Mouse (Mus musculus) neural tube, embryonic 11.5 days (tissue): ENCODE data around the gene Tnrc6b. TPM values are rescaled to one million over a fixed set of nuclear protein-coding genes. Genes with fewer than 3 reads are reported as not detected.

ENCODE experiments used
- ATAC-seq: fragments of 200-750 bp; cut with Nextera tagmentation; 2 replicates; pipeline ENCODE4 v1.8.0; 2017; ENCODE audit warnings: moderate number of reproducible peaks, mild to moderate bottlenecking, moderate TSS enrichment, moderate library complexity; ENCODE audit not compliant: insufficient read depth, low FRiP score, low TSS enrichment
- DNase-seq: peaks from one replicate; pipeline ENCODE4 v3.0.0-alpha.2; 2015; ENCODE audit warnings: low spot score
- H3K27ac ChIP-seq: fragments of 300-500 bp; sonication (generic); 2 replicates; pipeline ENCODE4 v1.5.1; 2014; ENCODE audit warnings: low read depth, mild to moderate bottlenecking, low read length
- H3K27me3 ChIP-seq: fragments of 300-500 bp; sonication (generic); 2 replicates; pipeline ENCODE4 v1.6.1; 2014; ENCODE audit warnings: mild to moderate bottlenecking, low read length, mixed read lengths; ENCODE audit not compliant: control insufficient read depth, insufficient read depth
- H3K36me3 ChIP-seq: fragments of 300-500 bp; sonication (generic); 2 replicates; pipeline ENCODE4 v1.6.1; 2014; ENCODE audit warnings: mild to moderate bottlenecking, low read length, moderate library complexity, mixed read lengths; ENCODE audit not compliant: control insufficient read depth, insufficient read depth
- H3K4me1 ChIP-seq: fragments of 300-500 bp; sonication (generic); 2 replicates; pipeline ENCODE4 v1.6.1; 2014; ENCODE audit warnings: low read length, mixed read lengths; ENCODE audit not compliant: control insufficient read depth, insufficient read depth
- H3K4me2 ChIP-seq: fragments of 300-500 bp; sonication (generic); 2 replicates; pipeline ENCODE4 v1.6.1; 2014; ENCODE audit warnings: low read depth, mild to moderate bottlenecking, moderate library complexity
- H3K4me3 ChIP-seq: fragments of 300-500 bp; sonication (generic); 2 replicates; pipeline ENCODE4 v1.5.1; 2014; ENCODE audit warnings: low read depth, low read length
- H3K9ac ChIP-seq: fragments of 300-500 bp; sonication (generic); 2 replicates; pipeline ENCODE4 v1.6.1; 2014; ENCODE audit warnings: mild to moderate bottlenecking, low read length
- H3K9me3 ChIP-seq: fragments of 300-500 bp; sonication (generic); 2 replicates; pipeline ENCODE4 v1.6.1; 2016; ENCODE audit warnings: low read length; ENCODE audit not compliant: control insufficient read depth
- WGBS: fragments of 180-500 bp; shearing (Covaris S2); extraction: QIAGEN DNeasy Blood & Tissue Kit; methylation state at CpG from one replicate; pipeline ENCODE4 v1.1.7; 2014; 5-methylcytosine and 5-hydroxymethylcytosine counted together
- polyA plus RNA-seq: library from polyadenylated mRNA; unstranded; fragments of >200 nt; fragmentation: Nextera tagmentation; extraction: Ambion mirVana; gene quantifications from 2 replicates; pipeline ENCODE4 v1.2.1, GENCODE M21; 2014

The Tnrc6b gene
- polyA plus RNA-seq, 1 experiment from 2014 or later, result 16.1 TPM

DNA sequence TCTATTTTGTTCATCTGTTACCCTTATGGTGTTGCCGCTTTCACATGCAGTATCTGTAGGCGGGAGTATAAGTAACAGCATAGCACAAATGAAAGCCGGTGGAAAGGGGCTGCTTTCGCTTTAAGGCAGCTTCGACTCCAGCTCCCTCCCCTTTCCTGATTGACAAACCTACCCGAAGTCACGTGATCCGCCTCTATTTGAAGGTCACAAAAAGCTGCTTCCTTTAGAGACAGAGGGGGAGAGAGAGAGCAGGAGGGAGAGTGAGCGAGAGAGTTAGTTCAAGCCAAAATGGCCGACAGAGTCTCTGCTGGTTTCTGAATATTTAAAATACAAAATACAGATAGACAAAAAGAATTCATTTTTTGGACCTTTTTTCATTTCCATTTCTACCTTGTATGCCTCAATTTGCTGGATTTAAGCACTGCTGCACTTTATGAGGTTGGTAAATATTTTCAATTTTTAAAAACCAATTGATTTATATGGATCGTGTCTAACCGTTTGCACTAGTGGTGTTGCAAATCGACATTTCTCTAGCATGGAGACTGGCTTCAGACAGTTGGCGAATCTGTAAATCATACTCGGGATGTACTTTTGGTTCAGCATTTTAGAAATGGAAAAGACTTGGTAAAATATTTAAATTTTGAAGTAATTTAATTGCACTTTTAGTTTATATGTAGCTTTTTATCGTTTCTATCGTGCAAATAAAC lies 87.4 kb downstream of the Tnrc6b start:
- Histone ChIP-seq H3K27me3 (no peaks in the 10 kb centered on the region), H3K9me3 (no peaks in the 10 kb centered on the region), H3K36me3 (no peaks in the 10 kb centered on the region), H3K27ac (peak overlapping the region; percentile 87), H3K4me2 (peak overlapping the region; percentile 55), H3K9ac (peak overlapping the region; percentile 78), H3K4me1 (peaks cover 13% of the 10 kb centered on the region), H3K4me3 (peak overlapping the region; percentile 60)
- ATAC-seq (peak; percentile 79), DNase-seq (peak; percentile 89)
- under 1% methylated on average over 17 of the region's 17 CpGs for WGBS

DNA sequence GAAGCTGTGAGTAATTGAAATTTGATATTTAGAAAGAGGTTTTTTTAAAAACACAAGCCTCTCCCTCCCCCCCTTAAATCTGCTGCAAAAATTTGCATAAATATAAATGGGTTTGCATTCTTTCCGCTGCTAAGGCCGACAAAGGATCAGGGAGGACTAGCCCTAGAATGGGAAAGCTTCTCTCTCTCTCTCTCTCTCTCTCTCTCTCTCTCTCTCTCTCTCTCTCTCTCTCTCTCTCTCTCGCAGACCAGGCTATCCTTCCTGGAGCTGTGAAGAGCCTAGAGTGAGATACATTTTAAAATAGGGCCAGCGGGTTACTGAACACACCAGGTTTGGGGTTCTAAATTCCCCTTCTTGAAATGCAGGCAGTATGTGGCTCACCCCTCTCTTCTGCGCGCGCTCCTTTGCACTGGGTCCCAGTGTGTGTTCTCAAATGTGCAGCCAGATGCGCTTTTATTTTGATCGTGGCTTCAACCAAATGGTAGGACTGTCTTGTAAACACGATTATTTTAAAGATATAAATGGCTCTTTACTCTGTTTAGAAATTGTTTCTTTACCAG lies 88.0 kb downstream of the Tnrc6b start:
- H3K4me2 ChIP-seq, result peak overlapping the region; percentile 60
- no peaks in the 10 kb centered on the region for H3K36me3 ChIP-seq
- WGBS, result 1% methylated on average over 10 of the region's 10 CpGs
- ATAC-seq (peak; percentile 54; the same call in 1 of the 2 replicates), DNase-seq (peak; percentile 73)
- H3K27ac ChIP-seq, result peak overlapping the region; percentile 87
- peaks cover 13% of the 10 kb centered on the region for H3K4me1 ChIP-seq
- H3K9me3 ChIP-seq, result no peaks in the 10 kb centered on the region
- H3K4me3 ChIP-seq, result peak overlapping the region; percentile 60
- no peaks in the 10 kb centered on the region for H3K27me3 ChIP-seq
- H3K9ac ChIP-seq, result peak overlapping the region; percentile 78

DNA sequence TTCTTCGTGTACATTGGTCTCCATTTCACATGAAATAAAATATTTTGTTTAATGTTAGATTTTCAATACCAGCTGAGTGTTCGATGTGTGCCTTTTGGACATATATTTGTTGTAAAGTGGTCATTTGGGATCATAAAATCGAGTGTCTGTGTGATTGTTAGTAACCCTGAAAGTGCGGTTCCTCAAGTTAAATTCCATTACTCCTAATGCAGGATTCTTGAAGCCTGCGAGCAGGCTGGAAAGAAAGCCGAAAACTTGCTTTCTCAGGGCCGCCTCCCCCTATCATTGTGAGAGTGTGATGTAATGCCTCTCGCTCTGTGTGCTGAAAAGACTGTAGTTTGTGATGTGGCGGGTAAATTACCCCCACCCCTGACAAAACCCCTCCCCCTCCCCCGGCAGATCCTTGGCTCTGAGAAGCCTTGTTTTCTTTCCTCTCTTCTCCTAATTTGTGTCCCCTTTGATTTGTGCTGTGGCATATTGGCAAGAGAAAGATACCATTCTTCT lies 88.6 kb downstream of the Tnrc6b start:
- H3K36me3 ChIP-seq, result no peaks in the 10 kb centered on the region
- H3K27me3 ChIP-seq, result no peaks in the 10 kb centered on the region
- peak; percentile 62 for ATAC-seq
- H3K9me3 ChIP-seq, result no peaks in the 10 kb centered on the region
- peak overlapping the region; percentile 78 for H3K9ac ChIP-seq
- DNase-seq, result peak; percentile 73
- peak overlapping the region; percentile 60 for H3K4me3 ChIP-seq
- peaks cover 15% of the 10 kb centered on the region for H3K4me1 ChIP-seq
- 1% methylated on average over 10 of the region's 10 CpGs for whole genome bisulfite sequencing
- H3K27ac ChIP-seq, result peak overlapping the region; percentile 87
- H3K4me2 ChIP-seq, result peak overlapping the region; percentile 60

DNA sequence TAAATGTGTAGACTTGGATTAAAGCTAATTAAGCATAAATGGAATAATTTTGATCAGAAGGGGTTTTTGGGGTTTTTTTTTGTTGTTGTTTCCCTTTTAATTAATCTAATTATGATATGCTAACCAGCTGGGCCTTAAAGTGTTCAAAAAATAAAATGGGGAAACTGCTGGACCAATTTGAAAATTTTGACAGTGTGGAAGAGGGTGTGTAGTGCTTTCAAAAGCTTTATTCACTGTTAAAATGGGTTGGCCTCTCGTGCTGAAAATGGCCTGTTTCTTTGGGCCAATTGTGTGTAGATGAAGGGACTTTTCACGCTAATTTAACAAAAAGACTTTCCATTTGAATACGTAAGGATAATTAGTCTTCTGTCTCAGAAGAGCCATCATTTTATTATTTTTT lies 89.1 kb downstream of the Tnrc6b start:
- ATAC-seq (no peak), DNase-seq (no peak)
- Histone ChIP-seq H3K9ac (no peak overlapping the region), H3K27me3 (no peaks in the 10 kb centered on the region), H3K4me3 (peak overlapping the region; percentile 60), H3K36me3 (no peaks in the 10 kb centered on the region), H3K27ac (no peak overlapping the region), H3K9me3 (no peaks in the 10 kb centered on the region), H3K4me2 (peak overlapping the region; percentile 60), H3K4me1 (peaks cover 15% of the 10 kb centered on the region)
- WGBS, result 8% methylated on average over 3 of the region's 3 CpGs

DNA sequence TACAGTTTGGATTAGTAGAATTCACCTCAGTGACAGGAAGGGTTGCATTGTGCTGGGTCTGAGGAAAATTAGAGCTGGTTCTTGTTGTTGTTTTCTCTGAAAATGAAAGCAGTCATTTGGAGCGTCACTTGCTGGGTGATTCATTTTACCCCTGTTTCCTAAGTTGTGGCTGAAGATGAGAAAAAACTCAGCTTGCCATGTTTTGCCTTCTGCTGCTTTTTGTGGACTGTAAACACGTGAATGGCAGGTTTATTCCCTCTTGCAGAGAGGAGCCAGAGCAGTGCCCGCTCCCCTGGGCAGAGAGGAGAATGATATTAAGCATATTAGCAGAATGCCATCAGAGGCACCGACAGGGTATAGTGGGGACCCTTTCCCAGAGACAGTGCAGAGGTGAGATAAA lies 89.7 kb downstream of the Tnrc6b start:
- Histone ChIP-seq H3K9me3 (no peaks in the 10 kb centered on the region), H3K4me1 (peaks cover 15% of the 10 kb centered on the region), H3K27me3 (no peaks in the 10 kb centered on the region), H3K27ac (no peak overlapping the region), H3K9ac (peak overlapping the region; percentile 45; the same call in 1 of the 2 replicates), H3K4me2 (peak overlapping the region; percentile 60), H3K36me3 (no peaks in the 10 kb centered on the region), H3K4me3 (peak overlapping the region; percentile 60)
- DNase-seq (no peak), ATAC-seq (no peak)
- WGBS, result 16% methylated on average over 4 of the region's 4 CpGs

DNA sequence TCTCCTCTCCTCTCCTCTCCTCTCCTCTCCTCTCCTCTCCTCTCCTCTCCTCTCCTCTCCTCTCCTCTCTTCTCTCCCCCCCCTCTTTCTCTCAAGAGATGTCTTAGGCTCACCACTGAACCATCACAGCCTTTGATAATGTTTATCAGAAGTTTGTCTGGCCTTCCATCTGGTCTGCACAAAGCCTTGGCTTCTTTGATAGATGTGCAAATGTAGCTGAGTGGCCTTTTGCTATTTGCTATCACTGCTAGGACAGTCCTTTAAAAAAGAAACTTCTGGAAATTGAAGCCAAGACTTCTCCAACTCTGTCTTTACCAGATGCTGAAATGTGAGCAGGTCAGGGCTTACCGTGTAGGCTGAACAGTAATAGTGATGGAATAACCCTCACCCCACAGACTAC lies 90.5 kb downstream of the Tnrc6b start:
- Histone ChIP-seq H3K4me3 (0 out of 2 replicates have a peak overlapping the region, but pooled peaks have one; percentile 8), H3K36me3 (no peaks in the 10 kb centered on the region), H3K27me3 (no peaks in the 10 kb centered on the region), H3K4me1 (peaks cover 15% of the 10 kb centered on the region), H3K9me3 (no peaks in the 10 kb centered on the region), H3K4me2 (peak overlapping the region; percentile 5; the same call in 1 of the 2 replicates), H3K27ac (no peak overlapping the region), H3K9ac (no peak overlapping the region)
- ATAC-seq (no peak), DNase-seq (no peak)
- 36% methylated on average over 1 of the region's 1 CpGs for WGBS

DNA sequence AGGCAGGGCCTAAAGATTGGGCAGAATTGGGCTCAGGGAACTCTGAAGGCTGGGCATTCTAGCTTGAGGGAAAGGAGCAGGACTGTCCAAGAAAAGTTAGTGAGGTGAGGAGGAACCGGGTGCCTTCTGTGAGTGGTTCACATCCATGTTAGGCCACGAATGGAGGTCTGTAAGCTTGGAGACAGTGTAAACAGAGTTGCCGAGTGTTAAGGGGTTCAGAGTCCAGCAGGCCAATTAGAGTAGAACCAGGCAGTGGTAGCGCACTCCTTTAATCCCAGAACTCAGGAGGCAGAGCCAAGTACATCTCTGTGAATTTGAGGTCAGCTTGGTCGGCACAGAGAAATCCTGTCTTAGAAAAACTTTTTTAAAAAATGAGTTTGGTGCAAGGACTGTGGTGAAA lies 96.0 kb downstream of the Tnrc6b start:
- no peak overlapping the region for H3K9ac ChIP-seq
- H3K4me2 ChIP-seq, result no peak overlapping the region
- 89% methylated on average over 5 of the region's 5 CpGs for WGBS
- H3K36me3 ChIP-seq, result no peaks in the 10 kb centered on the region
- 0 out of 2 replicates have a peak, but pooled peaks cover 2% of the 10 kb centered on the region for H3K4me1 ChIP-seq
- ATAC-seq, result no peak
- no peak overlapping the region for H3K27ac ChIP-seq
- no peaks in the 10 kb centered on the region for H3K9me3 ChIP-seq
- no peaks in the 10 kb centered on the region for H3K27me3 ChIP-seq
- no peak overlapping the region for H3K4me3 ChIP-seq
- DNase-seq, result no peak

DNA sequence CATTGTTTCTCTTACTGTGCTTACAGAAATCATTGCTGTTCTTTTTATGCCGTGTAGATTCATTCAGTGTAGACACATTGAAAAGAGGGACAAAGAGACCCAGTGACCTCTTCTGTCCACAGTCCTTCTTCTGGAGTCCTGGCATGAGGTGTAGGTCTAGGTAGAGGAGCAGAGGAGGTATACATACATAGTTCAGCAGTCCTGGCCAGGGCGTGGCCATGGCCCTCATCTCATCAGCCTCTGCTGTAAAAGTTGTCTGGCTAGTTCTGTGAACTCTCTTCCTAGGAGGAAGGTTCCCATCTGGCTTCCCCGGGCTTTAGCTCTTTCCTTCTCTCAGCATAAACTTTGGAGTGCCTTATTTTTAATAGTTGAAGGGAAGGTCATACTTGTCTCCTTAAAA lies 99.1 kb downstream of the Tnrc6b start:
- Histone ChIP-seq H3K9ac (no peak overlapping the region), H3K4me2 (no peak overlapping the region), H3K4me3 (no peak overlapping the region), H3K27me3 (no peaks in the 10 kb centered on the region), H3K36me3 (no peaks in the 10 kb centered on the region), H3K27ac (no peak overlapping the region), H3K4me1 (no peaks in the 10 kb centered on the region), H3K9me3 (no peaks in the 10 kb centered on the region)
- 90% methylated on average over 3 of the region's 3 CpGs for WGBS
- ATAC-seq, result no peak
- DNase-seq, result no peak

DNA sequence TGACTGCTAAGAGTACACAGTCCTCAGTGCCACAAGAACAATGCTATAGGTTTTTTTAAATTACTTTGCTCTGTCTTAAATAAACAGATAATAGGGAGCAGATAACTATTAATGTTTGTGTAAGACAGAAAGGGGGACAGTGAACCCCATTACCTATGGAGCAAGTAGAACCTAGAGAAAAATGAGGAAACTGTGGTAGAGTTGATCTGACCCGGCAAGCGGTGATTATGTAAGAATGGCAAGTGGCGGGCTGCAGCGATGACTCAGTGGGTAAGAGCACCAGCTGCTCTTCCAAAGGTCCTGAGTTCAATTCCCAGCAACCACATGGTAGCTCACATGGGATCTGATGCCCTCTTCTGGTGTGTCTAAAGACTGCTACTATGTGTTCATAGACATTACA lies 101.7 kb downstream of the Tnrc6b start:
- no peaks in the 10 kb centered on the region for H3K36me3 ChIP-seq
- H3K9me3 ChIP-seq, result no peaks in the 10 kb centered on the region
- no peak for DNase-seq
- no peak overlapping the region for H3K9ac ChIP-seq
- no peak overlapping the region for H3K4me3 ChIP-seq
- H3K4me2 ChIP-seq, result no peak overlapping the region
- H3K4me1 ChIP-seq, result no peaks in the 10 kb centered on the region
- no peak overlapping the region for H3K27ac ChIP-seq
- 91% methylated on average over 4 of the region's 4 CpGs for WGBS
- no peak for ATAC-seq
- H3K27me3 ChIP-seq, result no peaks in the 10 kb centered on the region
